Mouse (Mus musculus) erythroid progenitor cell, adult 5-6 weeks (primary cell): ENCODE data around the gene Tor1aip2. TPM values are rescaled to one million over a fixed set of nuclear protein-coding genes. Genes with fewer than 3 reads are reported as not detected.

Experiments used
- ATAC-seq: replicated peaks from 2 replicates; pipeline ENCODE4 v1.8.0; 2016; ENCODE audit warnings: moderate number of reproducible peaks, mild to moderate bottlenecking, moderate TSS enrichment, inconsistent platforms; ENCODE audit not compliant: poor library complexity, low FRiP score, severe bottlenecking
- total RNA-seq, 2 experiments: library from RNA; stranded (forward) in 1 of 2; stranded (reverse) in 1 of 2; fragments of 150-400 nt in 1 of 2; fragments of 186-747, 209-891 nt in 1 of 2; gene quantifications; 2 replicates each; pipeline versions ENCODE4 v1.2.3 to v1.2.4; 2015 to 2017; ENCODE audit warnings: low replicate concordance in 2 of 2

The Tor1aip2 gene
- total RNA-seq, 2 experiments from 2014 or later, result 128 to 138 TPM

- no peak for ATAC-seq
Observed at GRCm38 (mm10) chr1:156103763-156104162, 68.6 kb downstream of the Tor1aip2 start.

- no peak for ATAC-seq
Observed at GRCm38 (mm10) chr1:156105381-156105780, 70.2 kb downstream of the Tor1aip2 start.

GRCm38 (mm10) chr1:156107424-156107823, 72.2 kb downstream of the Tor1aip2 start:
- ATAC-seq, result no peak

GRCm38 (mm10) chr1:156108400-156108799, 73.2 kb downstream of the Tor1aip2 start:
- ATAC-seq, result no peak

- no peak for ATAC-seq
Observed at GRCm38 (mm10) chr1:156111090-156111489, 75.9 kb downstream of the Tor1aip2 start.

- ATAC-seq, result no peak
Observed at GRCm38 (mm10) chr1:156111728-156112127, 76.5 kb downstream of the Tor1aip2 start.

GRCm38 (mm10) chr1:156112142-156112541, 76.9 kb downstream of the Tor1aip2 start:
- no peak for ATAC-seq

- ATAC-seq, result no peak
Observed at GRCm38 (mm10) chr1:156113884-156114499, 78.8 kb downstream of the Tor1aip2 start.

- ATAC-seq, result no peak
Observed at GRCm38 (mm10) chr1:156116770-156117169, 81.6 kb downstream of the Tor1aip2 start.

Other genes with a start within 250 kb of the Tor1aip2 start
- gene Qsox1, start 222.5 kb upstream of the Tor1aip2 start, total RNA-seq (2015; ENCODE audit: low replicate concordance), result 2.5 and 8.8 TPM in 2 replicates
- 0.91 and 4.6 TPM in 2 replicates for gene Qsox1, start 222.5 kb upstream of the Tor1aip2 start, total RNA-seq (2017; ENCODE audit: low replicate concordance)
- gene Cep350, start 62.1 kb upstream of the Tor1aip2 start, total RNA-seq (2015; ENCODE audit: low replicate concordance), result 71.7 and 94.7 TPM in 2 replicates
- 92.1 and 109 TPM in 2 replicates for gene Cep350, start 62.1 kb upstream of the Tor1aip2 start, total RNA-seq (2017; ENCODE audit: low replicate concordance)
- 85.1 and 91.9 TPM in 2 replicates for gene Tor1aip1, start 1.1 kb downstream of the Tor1aip2 start, total RNA-seq (2015; ENCODE audit: low replicate concordance)
- gene Tor1aip1, start 1.1 kb downstream of the Tor1aip2 start, total RNA-seq (2017; ENCODE audit: low replicate concordance), result 34.5 and 75.0 TPM in 2 replicates
- gene Fam163a, start 169.6 kb downstream of the Tor1aip2 start, total RNA-seq (2015; ENCODE audit: low replicate concordance), result not detected in 2 replicates
- gene Fam163a, start 169.6 kb downstream of the Tor1aip2 start, total RNA-seq (2017; ENCODE audit: low replicate concordance), result not detected in 2 replicates